Mouse (Mus musculus) E14TG2a.4 (cell line): ENCODE data around the gene 2310011J03Rik.

Experiments
- CTCF ChIP-seq: conservative IDR thresholded peaks from 2 replicates; pipeline ENCODE4 v1.5.1; 2014; ENCODE audit warnings: low read length
- NANOG ChIP-seq: IDR thresholded peaks from 2 replicates; pipeline ENCODE4 v1.6.1; 2014; ENCODE audit warnings: borderline replicate concordance, low read length, mixed read lengths
- POU5F1 ChIP-seq: IDR thresholded peaks from 2 replicates; pipeline ENCODE4 v1.6.1; 2014; ENCODE audit warnings: low read length, borderline replicate concordance

DNA sequence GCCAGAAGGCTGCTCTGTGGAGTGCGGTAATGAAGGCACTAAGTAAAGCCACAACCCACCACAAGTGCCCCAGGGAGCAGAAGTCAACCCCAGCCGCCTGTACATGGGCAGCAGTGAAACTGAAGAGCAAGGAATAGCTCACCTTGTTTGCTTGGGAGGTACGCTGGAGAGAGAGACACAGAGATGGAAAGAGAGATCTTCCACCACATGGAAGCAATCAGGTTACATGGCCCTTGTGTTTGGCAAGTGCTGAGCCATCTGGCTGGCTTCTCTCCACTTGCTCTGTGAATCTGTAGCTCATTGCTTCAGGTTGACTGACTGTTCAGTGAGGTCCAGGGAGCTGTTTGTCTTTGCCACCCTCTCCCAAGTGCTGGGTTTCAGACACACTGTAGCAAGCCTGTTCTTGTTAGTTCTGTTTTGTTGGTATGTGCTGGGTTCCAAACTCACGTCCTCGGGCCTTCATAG lies 12.2 kb upstream of the 2310011J03Rik start:
- TF ChIP-seq POU5F1 (no peak), CTCF (no peak), NANOG (no peak)
